Comparison of ENCODE assay signal across 9 mouse cellular contexts in the genomic region with DNA sequence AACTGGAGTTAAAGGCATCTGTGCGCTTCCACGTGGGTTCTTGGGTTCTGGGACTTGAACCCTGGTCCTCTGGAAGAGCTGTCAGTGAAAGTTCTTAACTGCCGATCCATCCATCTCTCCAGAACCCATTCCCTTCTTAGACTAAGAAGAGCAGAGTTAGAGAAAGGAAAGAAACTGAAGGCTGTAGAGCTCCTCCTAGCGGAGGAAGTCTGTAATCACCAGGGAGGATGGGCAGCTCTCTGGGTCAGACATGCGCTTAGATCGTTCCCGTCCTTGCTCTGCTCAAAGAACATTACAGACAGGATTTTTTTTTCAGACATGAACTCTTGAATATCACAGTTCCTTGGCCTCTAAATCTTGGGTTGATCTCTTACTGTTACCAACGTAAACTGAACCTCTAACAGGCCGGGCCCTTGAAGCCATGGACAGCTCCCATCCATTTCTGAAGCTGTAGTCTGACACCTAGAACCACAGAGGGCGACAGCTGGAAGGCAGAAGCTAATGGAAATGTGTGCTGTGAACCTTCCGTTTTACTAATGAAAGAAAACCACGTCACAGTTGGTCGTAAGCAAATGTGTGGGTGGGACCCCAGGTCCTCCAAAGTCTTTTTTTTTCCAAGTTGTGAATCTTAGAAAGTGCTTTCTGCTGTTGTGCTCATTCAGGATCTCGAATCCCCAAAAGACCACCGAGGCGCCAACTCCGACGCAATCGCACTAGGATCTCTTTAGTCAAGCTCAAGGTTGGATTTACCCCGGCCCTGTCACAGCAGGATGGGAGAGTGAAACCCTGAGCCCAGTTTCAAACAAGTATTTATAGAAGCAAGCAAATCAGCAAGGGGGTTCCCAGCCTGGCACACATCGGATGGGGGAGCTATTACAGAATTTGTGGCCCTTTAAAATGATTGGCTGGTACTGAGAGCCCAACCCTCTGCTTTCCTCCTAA. TPM values are rescaled to one million over a fixed set of nuclear protein-coding genes. Genes with fewer than 3 reads are reported as not detected.
DNase-seq lines count a peak whose midpoint lies in the region; ATAC-seq and TF ChIP-seq lines count a peak whose summit lies in the region.
"Had no signal": no experiment of that assay in that cellular context is flagged by ENCODE, and none has a peak within 500 bp of the region (broad histone marks: within the 10 kb centered on the region; RNA-seq: fewer than 3 reads in every experiment).

No protein-coding gene starts in this region.

- H3K4me1 ChIP-seq in hindbrain, embryonic 10.5 days (replicated peaks), result peaks cover 4% of the 10 kb centered on the region
- H3K4me1 ChIP-seq in hindbrain, embryonic 13.5 days (replicated peaks), result peaks cover 9% of the 10 kb centered on the region
- no peaks in the 10 kb centered on the region for H3K4me1 ChIP-seq in ES-Bruce4 (ENCODE audit: control insufficient read depth, insufficient read depth, low read length)
- H3K4me1 ChIP-seq in cortical plate, adult 2 months (ENCODE audit: control insufficient read depth, insufficient read depth, low read length), result no peaks in the 10 kb centered on the region
- no peaks in the 10 kb centered on the region; the same call in 1 of the 2 replicates for H3K4me1 ChIP-seq in liver, adult 2 months (ENCODE audit: control insufficient read depth, insufficient read depth, low read length)

- peak; percentile 56 for TF ChIP-seq CTCF in ES-Bruce4 (IDR thresholded peaks at IDR 0.05; ENCODE audit: low read depth, low read length)
- TF ChIP-seq CTCF in cortical plate, adult 2 months (IDR thresholded peaks at IDR 0.05; ENCODE audit: extremely low read depth, insufficient read depth, low read length), result peak; percentile 54
- TF ChIP-seq CTCF in liver, adult 2 months (IDR thresholded peaks at IDR 0.05; ENCODE audit: low read depth, low read length), result peak; percentile 71

- H3K9me3 ChIP-seq in hindbrain, embryonic 10.5 days, result no peaks in the 10 kb centered on the region
- no peaks in the 10 kb centered on the region for H3K9me3 ChIP-seq in hindbrain, embryonic 13.5 days
- no peaks in the 10 kb centered on the region for H3K9me3 ChIP-seq in ES-Bruce4 (replicated peaks; ENCODE audit: control insufficient read depth, insufficient read depth, low read length, poor library complexity, severe bottlenecking)
- H3K9me3 ChIP-seq: megakaryocyte, embryonic 14.5 days had no signal

- H3K27me3 ChIP-seq in hindbrain, embryonic 10.5 days (ENCODE audit: insufficient read depth, poor library complexity, severe bottlenecking), result no peaks in the 10 kb centered on the region
- H3K27me3 ChIP-seq in hindbrain, embryonic 13.5 days, result no peaks in the 10 kb centered on the region
- no peaks in the 10 kb centered on the region for H3K27me3 ChIP-seq in ES-Bruce4 (ENCODE audit: control insufficient read depth, insufficient read depth, low read length, poor library complexity, severe bottlenecking)
- H3K27me3 ChIP-seq in liver, adult 2 months (ENCODE audit: control insufficient read depth, insufficient read depth, low read length), result no peaks in the 10 kb centered on the region
- H3K27me3 ChIP-seq in splenic B cell, adult 2 months (ENCODE audit: control insufficient read depth, insufficient read depth, low read length, poor library complexity, severe bottlenecking), result no peaks in the 10 kb centered on the region
- H3K27me3 ChIP-seq: megakaryocyte, embryonic 14.5 days had no signal

- DNase-seq in hindbrain, embryonic 10.5 days (ENCODE audit: low spot score), result peak; percentile 26
- peak; percentile 30 for DNase-seq in liver, adult 2 months (ENCODE audit: extremely low read depth, low read depth, low spot score)
- DNase-seq in splenic B cell, adult 2 months (ENCODE audit: low read depth, low spot score), result peak; percentile 71
- no peak for DNase-seq in Muller cell, postnatal 12 days (ENCODE audit: inconsistent ontology term)
- DNase-seq in right cerebral cortex, adult 18-20 months, result no peak

- TF ChIP-seq POLR2A in ES-Bruce4 (IDR thresholded peaks at IDR 0.05; ENCODE audit: insufficient read depth, low read length), result no peak
- TF ChIP-seq POLR2A in cortical plate, adult 2 months (IDR thresholded peaks at IDR 0.05; ENCODE audit: extremely low read depth, insufficient read depth, low read length), result no peak
- TF ChIP-seq POLR2A in liver, adult 2 months (IDR thresholded peaks at IDR 0.05; ENCODE audit: extremely low read depth, insufficient read depth, low read length), result no peak

- H3K4me2 ChIP-seq in hindbrain, embryonic 13.5 days, result no peak overlapping the region

- ATAC-seq in hindbrain, embryonic 13.5 days (ENCODE audit: low FRiP score), result no peak

- H3K9ac ChIP-seq in hindbrain, embryonic 13.5 days, result no peak overlapping the region
- no peak overlapping the region for H3K9ac ChIP-seq in ES-Bruce4 (ENCODE audit: low read depth, poor library complexity, severe bottlenecking)
- H3K9ac ChIP-seq in liver, adult 2 months (ENCODE audit: low read depth, low read length), result no peak overlapping the region

- no peaks in the 10 kb centered on the region for H3K36me3 ChIP-seq in hindbrain, embryonic 10.5 days
- H3K36me3 ChIP-seq in hindbrain, embryonic 13.5 days, result no peaks in the 10 kb centered on the region
- H3K36me3 ChIP-seq in ES-Bruce4 (ENCODE audit: control insufficient read depth, insufficient read depth, low read length, poor library complexity, severe bottlenecking), result no peaks in the 10 kb centered on the region
- H3K36me3 ChIP-seq in liver, adult 2 months (ENCODE audit: control insufficient read depth, insufficient read depth, low read length), result no peaks in the 10 kb centered on the region
- H3K36me3 ChIP-seq in splenic B cell, adult 2 months (ENCODE audit: control insufficient read depth, insufficient read depth, low read length, poor library complexity, severe bottlenecking), result no peaks in the 10 kb centered on the region

- no peak for TF ChIP-seq EP300 in ES-Bruce4 (IDR thresholded peaks at IDR 0.05; ENCODE audit: insufficient read depth, low read depth, low read length)

- 62% methylated on average over 21 of the region's 21 CpGs for WGBS in hindbrain, embryonic 10.5 days
- 67% methylated on average over 21 of the region's 21 CpGs for WGBS in hindbrain, embryonic 13.5 days
- 53% methylated on average over 21 of the region's 21 CpGs for WGBS in liver, adult 2 months

- no peak overlapping the region for H3K27ac ChIP-seq in hindbrain, embryonic 10.5 days
- no peak overlapping the region for H3K27ac ChIP-seq in hindbrain, embryonic 13.5 days
- no peak overlapping the region for H3K27ac ChIP-seq in ES-Bruce4 (ENCODE audit: insufficient read depth, low read length)
- no peak overlapping the region for H3K27ac ChIP-seq in cortical plate, adult 2 months (ENCODE audit: insufficient read depth, low read length)
- no peak overlapping the region for H3K27ac ChIP-seq in liver, adult 2 months (replicated peaks; ENCODE audit: insufficient read depth, low read depth, low read length)

- H3K79me2 ChIP-seq in liver, adult 2 months (ENCODE audit: control insufficient read depth, insufficient read depth, low read length), result no peaks in the 10 kb centered on the region

- no peak overlapping the region for H3K4me3 ChIP-seq in hindbrain, embryonic 10.5 days
- no peak overlapping the region for H3K4me3 ChIP-seq in hindbrain, embryonic 13.5 days
- peak overlapping the region; percentile 28; the same call in 1 of the 2 replicates for H3K4me3 ChIP-seq in ES-Bruce4 (ENCODE audit: low read depth, low read length)
- H3K4me3 ChIP-seq in cortical plate, adult 2 months (ENCODE audit: insufficient read depth, low read length), result no peak overlapping the region
- H3K4me3 ChIP-seq in liver, adult 2 months (ENCODE audit: insufficient read depth, low read depth, low read length), result no peak overlapping the region
- H3K4me3 ChIP-seq: megakaryocyte, embryonic 14.5 days had no signal

RNA-seq across cellular contexts. Expression of a gene that starts 55.7 kb away (rescaled TPM):
- polyA plus RNA-seq in hindbrain, embryonic 10.5 days (2016; fragmentation: Nextera tagmentation; extraction: Ambion mirVana), result not detected in 2 replicates
- polyA plus RNA-seq in hindbrain, embryonic 13.5 days (2015; fragmentation: Nextera tagmentation; extraction: Ambion mirVana), result not detected in 2 replicates
- polyA plus RNA-seq in ES-Bruce4 (2011; ENCODE audit: insufficient read depth, insufficient read length, low read depth, missing spikeins), result not detected in 2 replicates
- not detected in 2 replicates for polyA plus RNA-seq in cortical plate, adult 2 months (2012; rRNA removed)
- total RNA-seq in liver, adult 2 months (2014; rRNA removed), result not detected in 2 replicates
- polyA plus RNA-seq in liver, adult 2 months (2012; rRNA removed), result not detected in 2 replicates

Comparison
In these comparisons a context has a peak if more than half of its experiments do, and no peak if none do; other contexts are left out.
1. DNase-seq: peak in hindbrain, embryonic 10.5 days (single experiment), liver, adult 2 months (single experiment) and splenic B cell, adult 2 months (single experiment); none in Muller cell, postnatal 12 days (single experiment) and right cerebral cortex, adult 18-20 months (single experiment).
2. Peak in every context shown above with its lines, with median percentiles within 50 percentile points of each other: CTCF ChIP-seq.